Mouse (Mus musculus): ENCODE measurements around the gene Mib2.

- no peak for TF ChIP-seq POLR2A (IDR thresholded peaks at IDR 0.05; ENCODE audit: insufficient read length, low read depth)
- TF ChIP-seq CEBPB (IDR thresholded peaks at IDR 0.05; ENCODE audit: insufficient read depth, poor library complexity, severe bottlenecking) = no peak
- no peak for TF ChIP-seq REST (IDR thresholded peaks at IDR 0.05; ENCODE audit: insufficient read depth, insufficient read length)
- TF ChIP-seq TCF12 (IDR thresholded peaks at IDR 0.05; ENCODE audit: insufficient read depth, poor library complexity, severe bottlenecking) = no peak
- TF ChIP-seq USF1 (IDR thresholded peaks at IDR 0.05; ENCODE audit: low read depth) = no peak
- TF ChIP-seq SRF (IDR thresholded peaks at IDR 0.05; ENCODE audit: control insufficient read depth, insufficient read length, low read depth) = no peak
- no peak for TF ChIP-seq MYOG (IDR thresholded peaks at IDR 0.05; ENCODE audit: control insufficient read depth in 1 of 3, insufficient read depth in 1 of 3, insufficient read length in 2 of 3, low read depth in 2 of 3)
These were observed 34.5 kb upstream of the Mib2 start for GRCm38 (mm10) chr4:155703425-155703929.

All from myocyte (in vitro differentiated cells).